In genomic region chr1:92437678-92438271, GRCm38 (mm10) we compare ENCODE assay signal across 8 mouse cellular contexts. TPM values are rescaled to one million over a fixed set of nuclear protein-coding genes. Genes with fewer than 3 reads are reported as not detected.
DNase-seq lines count a peak whose midpoint lies in the region; ATAC-seq and TF ChIP-seq lines count a peak whose summit lies in the region.

No protein-coding gene starts in this region.

- no peak overlapping the region for H3K9ac ChIP-seq in embryonic facial prominence, embryonic 11.5 days (replicated peaks; ENCODE audit: low read length)
- peak overlapping the region; percentile 35; the same call in 1 of the 2 replicates for H3K9ac ChIP-seq in heart, embryonic 16.5 days (ENCODE audit: low read length)
- H3K9ac ChIP-seq in midbrain, postnatal 0 days (replicated peaks; ENCODE audit: low read length, poor library complexity, severe bottlenecking): no peak overlapping the region

- no peaks in the 10 kb centered on the region for H3K9me3 ChIP-seq in embryonic facial prominence, embryonic 11.5 days (replicated peaks; ENCODE audit: control insufficient read depth, low read length)
- no peaks in the 10 kb centered on the region for H3K9me3 ChIP-seq in heart, embryonic 16.5 days (replicated peaks; ENCODE audit: control insufficient read depth, low read length)
- H3K9me3 ChIP-seq in midbrain, postnatal 0 days (ENCODE audit: low read length): no peaks in the 10 kb centered on the region

- no peaks in the 10 kb centered on the region for H3K4me1 ChIP-seq in embryonic facial prominence, embryonic 11.5 days (ENCODE audit: control insufficient read depth, insufficient read depth, low read length)
- peaks cover 21% of the 10 kb centered on the region for H3K4me1 ChIP-seq in heart, embryonic 16.5 days (ENCODE audit: control insufficient read depth, insufficient read depth, low read length)
- H3K4me1 ChIP-seq in midbrain, postnatal 0 days (ENCODE audit: insufficient read depth, low read length): no peaks in the 10 kb centered on the region
- no peaks in the 10 kb centered on the region for H3K4me1 ChIP-seq in thymus, adult 2 months (replicated peaks; ENCODE audit: control insufficient read depth, insufficient read depth, low read length)

- TF ChIP-seq CTCF in midbrain, postnatal 0 days (IDR thresholded peaks at IDR 0.05): no peak; the same call in 1 of the 2 replicates
- no peak for TF ChIP-seq CTCF in thymus, adult 2 months (IDR thresholded peaks at IDR 0.05; ENCODE audit: borderline replicate concordance, control insufficient read depth, extremely low read depth, insufficient read depth, low read length, poor library complexity)

- H3K4me2 ChIP-seq in embryonic facial prominence, embryonic 11.5 days (ENCODE audit: low read depth, low read length): no peak overlapping the region
- no peak overlapping the region for H3K4me2 ChIP-seq in heart, embryonic 16.5 days (ENCODE audit: low read depth, low read length)
- no peak overlapping the region for H3K4me2 ChIP-seq in midbrain, postnatal 0 days (ENCODE audit: low read depth, low read length, poor library complexity, severe bottlenecking)

- peaks cover 4% of the 10 kb centered on the region; the same call in 1 of the 2 replicates for H3K36me3 ChIP-seq in embryonic facial prominence, embryonic 11.5 days (replicated peaks; ENCODE audit: control insufficient read depth, insufficient read depth, low read depth, low read length)
- H3K36me3 ChIP-seq in heart, embryonic 16.5 days (ENCODE audit: control insufficient read depth, insufficient read depth): peaks cover 14% of the 10 kb centered on the region
- H3K36me3 ChIP-seq in midbrain, postnatal 0 days (ENCODE audit: insufficient read depth, low read length): peaks cover 30% of the 10 kb centered on the region
- peaks cover 3% of the 10 kb centered on the region; the same call in 1 of the 2 replicates for H3K36me3 ChIP-seq in thymus, adult 2 months (ENCODE audit: control insufficient read depth, insufficient read depth, low read length)

- peak; percentile 37 to 74 for DNase-seq in adrenal gland, adult (ENCODE audit: inconsistent age in 2 of 2, low spot score in 1 of 2)
- DNase-seq in adrenal gland, adult 18-20 months (ENCODE audit: low spot score in 2 of 2): no peak
- peak; percentile 81 for DNase-seq in ZHBTc4 (ENCODE audit: low read depth, low spot score)
- peak; percentile 14 for DNase-seq in embryonic facial prominence, embryonic 11.5 days (ENCODE audit: low spot score)
- DNase-seq in left cerebral cortex, adult 9 months (ENCODE audit: low spot score in 2 of 2): peak; percentile 23 to 68
- peak; percentile 76 for DNase-seq in midbrain, postnatal 0 days (ENCODE audit: low spot score)
- DNase-seq in thymus, adult 2 months: no peak

- ATAC-seq in embryonic facial prominence, embryonic 11.5 days (replicated peaks; ENCODE audit: insufficient number of reproducible peaks, low FRiP score, low TSS enrichment, low read depth): 0 out of 2 replicates have a peak, but pooled peaks have one; percentile 14
- peak; percentile 77 for ATAC-seq in heart, embryonic 16.5 days (replicated peaks; ENCODE audit: extremely low read depth, insufficient read depth, low FRiP score)
- ATAC-seq in midbrain, postnatal 0 days (ENCODE audit: low FRiP score): peak; percentile 69; the same call in 1 of the 2 replicates

- no peak for TF ChIP-seq POLR2A in thymus, adult 2 months (IDR thresholded peaks at IDR 0.05; ENCODE audit: control insufficient read depth, extremely low read depth, insufficient read depth, low read length, poor library complexity)

- no peaks in the 10 kb centered on the region for H3K27me3 ChIP-seq in embryonic facial prominence, embryonic 11.5 days (ENCODE audit: control insufficient read depth, insufficient read depth, low read length)
- H3K27me3 ChIP-seq in heart, embryonic 16.5 days (ENCODE audit: control insufficient read depth, insufficient read depth, low read length): no peaks in the 10 kb centered on the region
- no peaks in the 10 kb centered on the region for H3K27me3 ChIP-seq in midbrain, postnatal 0 days (ENCODE audit: insufficient read depth, low read length)
- H3K27me3 ChIP-seq in thymus, adult 2 months (ENCODE audit: control insufficient read depth, insufficient read depth, low read length): no peaks in the 10 kb centered on the region

- no peak overlapping the region for H3K4me3 ChIP-seq in embryonic facial prominence, embryonic 11.5 days (ENCODE audit: low read depth, low read length)
- no peak overlapping the region for H3K4me3 ChIP-seq in heart, embryonic 16.5 days (ENCODE audit: low read length)
- H3K4me3 ChIP-seq in midbrain, postnatal 0 days (ENCODE audit: low read depth, low read length): no peak overlapping the region
- H3K4me3 ChIP-seq in thymus, adult 2 months (ENCODE audit: control insufficient read depth, insufficient read depth, low read length): no peak overlapping the region

- no peak overlapping the region for H3K27ac ChIP-seq in embryonic facial prominence, embryonic 11.5 days (replicated peaks; ENCODE audit: low read depth, low read length)
- peak overlapping the region; percentile 85 for H3K27ac ChIP-seq in heart, embryonic 16.5 days (ENCODE audit: low read length)
- no peak overlapping the region for H3K27ac ChIP-seq in midbrain, postnatal 0 days (ENCODE audit: low read depth, low read length)
- H3K27ac ChIP-seq in thymus, adult 2 months (ENCODE audit: control insufficient read depth, insufficient read depth, low read length): no peak overlapping the region

- 39% methylated on average over 9 of the region's 9 CpGs for WGBS in embryonic facial prominence, embryonic 11.5 days
- WGBS in heart, embryonic 16.5 days: 25% methylated on average over 9 of the region's 9 CpGs
- 38% methylated on average over 9 of the region's 9 CpGs for WGBS in midbrain, postnatal 0 days
- WGBS in thymus, adult 2 months: 45% methylated on average over 9 of the region's 9 CpGs

RNA-seq across cellular contexts. Expression of gene Ndufa10, which starts 35.9 kb away (rescaled TPM):
- 100 to 1,000 TPM; 352 to 602 TPM for total RNA-seq in adrenal gland, adult 18-20 months (2021)
- 275 and 332 TPM in 2 replicates for polyA plus RNA-seq in embryonic facial prominence, embryonic 11.5 days (2014; fragmentation: Nextera tagmentation; extraction: Ambion mirVana)
- polyA plus RNA-seq in heart, embryonic 16.5 days (2015; fragmentation: Nextera tagmentation; extraction: Ambion mirVana): 654 and 684 TPM in 2 replicates
- 168 and 219 TPM in 2 replicates for total RNA-seq in midbrain, postnatal 0 days (2014; rRNA removed)
- 329 and 363 TPM in 2 replicates for polyA plus RNA-seq in midbrain, postnatal 0 days (2015; fragmentation: Nextera tagmentation; extraction: Ambion mirVana)
- 83.6 and 96.7 TPM in 2 replicates for polyA plus RNA-seq in thymus, adult 2 months (2012; rRNA removed)

RNA-seq across cellular contexts. Expression of gene Olfr1416, which starts 47.1 kb away (rescaled TPM):
- not detected for total RNA-seq in adrenal gland, adult 18-20 months (2021)
- polyA plus RNA-seq in embryonic facial prominence, embryonic 11.5 days (2014; fragmentation: Nextera tagmentation; extraction: Ambion mirVana): not detected in 2 replicates
- not detected in 2 replicates for polyA plus RNA-seq in heart, embryonic 16.5 days (2015; fragmentation: Nextera tagmentation; extraction: Ambion mirVana)
- total RNA-seq in midbrain, postnatal 0 days (2014; rRNA removed): not detected in 2 replicates
- polyA plus RNA-seq in midbrain, postnatal 0 days (2015; fragmentation: Nextera tagmentation; extraction: Ambion mirVana): not detected in 2 replicates
- polyA plus RNA-seq in thymus, adult 2 months (2012; rRNA removed): not detected in 2 replicates

RNA-seq across cellular contexts. Expression of gene Olfr1415, which starts 58.1 kb away (rescaled TPM):
- total RNA-seq in adrenal gland, adult 18-20 months (2021): not detected
- polyA plus RNA-seq in embryonic facial prominence, embryonic 11.5 days (2014; fragmentation: Nextera tagmentation; extraction: Ambion mirVana): not detected in 2 replicates
- polyA plus RNA-seq in heart, embryonic 16.5 days (2015; fragmentation: Nextera tagmentation; extraction: Ambion mirVana): not detected in 2 replicates
- not detected in 2 replicates for total RNA-seq in midbrain, postnatal 0 days (2014; rRNA removed)
- not detected in 2 replicates for polyA plus RNA-seq in midbrain, postnatal 0 days (2015; fragmentation: Nextera tagmentation; extraction: Ambion mirVana)
- polyA plus RNA-seq in thymus, adult 2 months (2012; rRNA removed): not detected in 2 replicates

Comparison
In these comparisons a context has a peak if more than half of its experiments do, and no peak if none do; other contexts are left out.
1. DNase-seq: peak in adrenal gland, adult (2 of 2), ZHBTc4 (single experiment), embryonic facial prominence, embryonic 11.5 days (single experiment), left cerebral cortex, adult 9 months (2 of 2) and midbrain, postnatal 0 days (single experiment); none in adrenal gland, adult 18-20 months (0 of 2) and thymus, adult 2 months (single experiment).
2. ATAC-seq: peak in every context shown above with its lines; median percentile 77 in heart, embryonic 16.5 days; 69 in midbrain, postnatal 0 days; 14 in embryonic facial prominence, embryonic 11.5 days.